Mouse (Mus musculus): ENCODE measurements around the gene Pkhd1. TPM values are rescaled to one million over a fixed set of nuclear protein-coding genes. Genes with fewer than 3 reads are reported as not detected.
A peak's percentile ranks its signal among the peaks of the same experiment; 100 is the strongest.

Gene Pkhd1
- polyA plus RNA-seq, 1 experiment from 2014 or later = 0.01 TPM

DNA sequence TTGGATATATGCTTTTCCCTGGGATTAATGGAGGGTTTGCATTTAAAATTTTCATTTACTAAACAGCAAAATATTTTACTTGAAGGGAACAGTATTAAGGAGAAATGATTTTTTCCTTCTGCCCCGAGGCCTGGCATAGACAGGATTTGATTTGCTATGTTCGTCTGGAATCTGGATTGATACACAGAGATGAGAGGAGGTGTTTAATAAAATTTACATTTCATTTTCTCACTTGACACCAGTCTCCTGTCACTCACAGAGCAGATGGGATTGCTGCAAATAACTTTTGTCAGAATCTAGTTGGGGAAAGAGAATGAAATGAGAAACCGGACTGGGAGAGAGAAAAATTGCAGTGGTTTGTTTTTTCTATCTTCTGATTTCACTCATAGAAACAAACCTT lies 578.5 kb downstream of the Pkhd1 start:
- Histone ChIP-seq H3K9ac (no peak overlapping the region), H3K36me3 (no peaks in the 10 kb centered on the region), H3K4me3 (no peak overlapping the region), H3K9me3 (no peaks in the 10 kb centered on the region), H3K27ac (replicated peaks) (no peak overlapping the region), H3K4me1 (replicated peaks) (no peaks in the 10 kb centered on the region), H3K27me3 (no peaks in the 10 kb centered on the region), H3K4me2 (no peak overlapping the region)
- 69% methylated on average over 3 of the region's 3 CpGs for WGBS
- no peak for ATAC-seq (ENCODE audit: low FRiP score, low read depth)

DNA sequence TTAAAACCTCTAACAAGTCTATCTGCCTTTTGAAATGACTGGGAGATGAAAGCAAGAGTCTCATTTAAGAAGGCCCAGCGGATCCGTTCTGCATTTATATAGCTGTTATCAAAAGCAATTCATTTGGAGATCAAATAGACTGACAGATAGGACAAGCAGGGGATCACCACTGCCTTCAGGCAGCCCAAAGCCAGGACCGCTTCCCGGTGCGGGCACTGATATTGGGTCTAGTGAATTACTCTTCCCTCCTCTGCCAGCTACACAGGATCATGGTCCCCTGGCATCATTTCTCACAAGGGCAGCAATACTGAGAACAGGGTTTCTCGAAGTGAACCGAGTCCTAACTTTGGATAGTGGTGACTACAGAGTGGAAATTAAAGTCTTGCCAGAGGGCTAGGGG lies 582.6 kb downstream of the Pkhd1 start:
- Histone ChIP-seq H3K27me3 (no peaks in the 10 kb centered on the region), H3K9ac (no peak overlapping the region), H3K36me3 (no peaks in the 10 kb centered on the region), H3K4me3 (no peak overlapping the region), H3K27ac (replicated peaks) (no peak overlapping the region), H3K4me1 (replicated peaks) (no peaks in the 10 kb centered on the region), H3K4me2 (no peak overlapping the region), H3K9me3 (no peaks in the 10 kb centered on the region)
- no peak for ATAC-seq (ENCODE audit: low FRiP score, low read depth)
- WGBS = 73% methylated on average over 7 of the region's 7 CpGs

GRCm38 (mm10) chr1:20018198-20018925 lies 599.5 kb downstream of the Pkhd1 start:
- H3K4me1 ChIP-seq (replicated peaks) = no peaks in the 10 kb centered on the region
- no peak overlapping the region for H3K27ac ChIP-seq (replicated peaks)
- 69% methylated on average over 8 of the region's 8 CpGs for WGBS

GRCm38 (mm10) chr1:20017619-20018018 lies 600.2 kb downstream of the Pkhd1 start:
- Histone ChIP-seq H3K9ac (no peak overlapping the region), H3K27me3 (no peaks in the 10 kb centered on the region), H3K4me2 (no peak overlapping the region), H3K27ac (replicated peaks) (no peak overlapping the region), H3K4me3 (no peak overlapping the region), H3K4me1 (replicated peaks) (no peaks in the 10 kb centered on the region), H3K36me3 (no peaks in the 10 kb centered on the region), H3K9me3 (no peaks in the 10 kb centered on the region)
- WGBS = 75% methylated on average over 4 of the region's 4 CpGs
- no peak for ATAC-seq (ENCODE audit: low FRiP score, low read depth)

More at GRCm38 (mm10) chr1:20018198-20018925, 599.5 kb downstream of the Pkhd1 start:
- Histone ChIP-seq H3K27me3 (no peaks in the 10 kb centered on the region), H3K9me3 (no peaks in the 10 kb centered on the region), H3K36me3 (no peaks in the 10 kb centered on the region), H3K4me2 (no peak overlapping the region), H3K4me3 (no peak overlapping the region), H3K9ac (no peak overlapping the region)
- peak; percentile 68; the same call in 1 of the 2 replicates for ATAC-seq (ENCODE audit: low FRiP score, low read depth)

Other genes starting within 250 kb of the Pkhd1 start
- not detected in 2 replicates for gene Il17a, start 112.8 kb upstream of the Pkhd1 start, polyA plus RNA-seq (2015; fragmentation: Nextera tagmentation; extraction: Ambion mirVana)
- 0.18 TPM in 1 of 2 replicates, not detected in the other for gene Il17f, start 172.6 kb upstream of the Pkhd1 start, polyA plus RNA-seq (2015; fragmentation: Nextera tagmentation; extraction: Ambion mirVana)
- 25.9 and 29.2 TPM in 2 replicates for gene Mcm3, start 202.2 kb upstream of the Pkhd1 start, polyA plus RNA-seq (2015; fragmentation: Nextera tagmentation; extraction: Ambion mirVana)

Data from hindbrain, embryonic 15.5 days (tissue).